42 mouse cellular contexts compared by ENCODE assay signal in genomic region chr15:89462176-89462575, GRCm38 (mm10). TPM values are rescaled to one million over a fixed set of nuclear protein-coding genes. Genes with fewer than 3 reads are reported as not detected.
"Had no signal": no experiment of that assay in that cellular context is flagged by ENCODE, and none has a peak within 500 bp of the region (broad histone marks: within the 10 kb centered on the region; RNA-seq: fewer than 3 reads in every experiment).

No protein-coding gene starts in this region.

- H3K4me3 ChIP-seq: limb, embryonic 10.5 days; limb, embryonic 12.5 days; limb, embryonic 13.5 days; limb, embryonic 15.5 days; liver, embryonic 12.5 days; liver, embryonic 13.5 days; liver, embryonic 15.5 days; lung, embryonic 15.5 days; megakaryocyte, embryonic 14.5 days; midbrain, embryonic 10.5 days; midbrain, embryonic 12.5 days; midbrain, embryonic 13.5 days; midbrain, embryonic 15.5 days; myocyte; neural tube, embryonic 12.5 days; neural tube, embryonic 13.5 days had no signal

- H3K4me1 ChIP-seq: limb, embryonic 12.5 days; limb, embryonic 13.5 days; limb, embryonic 15.5 days; liver, embryonic 12.5 days; liver, embryonic 13.5 days; liver, embryonic 15.5 days; lung, embryonic 15.5 days; neural tube, embryonic 12.5 days had no signal

- H3K27ac ChIP-seq: limb, embryonic 10.5 days; limb, embryonic 12.5 days; limb, embryonic 13.5 days; limb, embryonic 15.5 days; liver, embryonic 12.5 days; liver, embryonic 13.5 days; liver, embryonic 14.5 days; liver, embryonic 15.5 days; lung, embryonic 15.5 days; macrophage; midbrain, embryonic 10.5 days; midbrain, embryonic 12.5 days; midbrain, embryonic 13.5 days; midbrain, embryonic 15.5 days; neural tube, embryonic 12.5 days; neural tube, embryonic 13.5 days had no signal

- H3K36me3 ChIP-seq: limb, embryonic 10.5 days; limb, embryonic 12.5 days; limb, embryonic 13.5 days; limb, embryonic 15.5 days; liver, embryonic 12.5 days; liver, embryonic 13.5 days; liver, embryonic 15.5 days; lung, embryonic 15.5 days had no signal

- H3K4me2 ChIP-seq: limb, embryonic 12.5 days; limb, embryonic 13.5 days; limb, embryonic 15.5 days; liver, embryonic 11.5 days; liver, embryonic 12.5 days; liver, embryonic 13.5 days; liver, embryonic 15.5 days; lung, embryonic 14.5 days; lung, embryonic 15.5 days; midbrain, embryonic 11.5 days; midbrain, embryonic 12.5 days; midbrain, embryonic 13.5 days; midbrain, embryonic 15.5 days; neural tube, embryonic 12.5 days; neural tube, embryonic 13.5 days had no signal

- ATAC-seq: liver, embryonic 12.5 days; liver, postnatal 0 days; lung, postnatal 0 days; midbrain, embryonic 13.5 days; midbrain, embryonic 15.5 days; midbrain, embryonic 16.5 days had no signal

- H3K9me3 ChIP-seq: limb, embryonic 10.5 days; limb, embryonic 12.5 days; limb, embryonic 13.5 days; limb, embryonic 15.5 days; liver, embryonic 12.5 days; liver, embryonic 13.5 days; liver, embryonic 15.5 days; lung, embryonic 15.5 days; megakaryocyte, embryonic 14.5 days; midbrain, embryonic 10.5 days; midbrain, embryonic 12.5 days; midbrain, embryonic 13.5 days; midbrain, embryonic 15.5 days; neural tube, embryonic 12.5 days; neural tube, embryonic 13.5 days had no signal

- H3K27me3 ChIP-seq: midbrain, embryonic 12.5 days; midbrain, embryonic 13.5 days; midbrain, embryonic 15.5 days; neural tube, embryonic 12.5 days; neural tube, embryonic 13.5 days had no signal

- H3K9ac ChIP-seq: limb, embryonic 12.5 days; limb, embryonic 13.5 days; limb, embryonic 15.5 days; liver, embryonic 12.5 days; liver, embryonic 13.5 days; liver, embryonic 14.5 days; liver, embryonic 15.5 days; liver, postnatal 0 days; lung, embryonic 14.5 days; lung, embryonic 15.5 days; midbrain, embryonic 12.5 days; midbrain, embryonic 13.5 days; midbrain, embryonic 15.5 days; neural tube, embryonic 12.5 days; neural tube, embryonic 13.5 days had no signal

- DNase-seq: left cerebral cortex, postnatal 4 days; liver; liver, embryonic 13.5 days; liver, postnatal 0 days; lung, adult 18-20 months; lung, adult 2 months; lung, embryonic 14.5 days; lung, postnatal 10 days; lung, postnatal 14 days; lung, postnatal 36 days; lung, postnatal 4 days; midbrain, embryonic 14.5 days had no signal

RNA-seq across cellular contexts. Expression of gene Mapk8ip2, which starts 8.5 kb away (rescaled TPM):
- total RNA-seq: liver, adult 2 months; megakaryocyte progenitor cell, adult 5-6 weeks; megakaryocyte, adult 5-6 weeks; megakaryocyte-erythroid progenitor cell, adult 5-6 weeks; monocyte, adult 5-6 weeks had no signal
- polyA plus RNA-seq: liver, postnatal 0 days; macrophage had no signal

RNA-seq across cellular contexts. Expression of gene Gm44502, which starts 32.7 kb away (rescaled TPM):
- total RNA-seq: left cerebral cortex, postnatal 14 days; liver, adult 2 months; megakaryocyte-erythroid progenitor cell, adult 5-6 weeks had no signal
- polyA plus RNA-seq: limb, embryonic 10.5 days; limb, embryonic 11.5 days; limb, embryonic 12.5 days; limb, embryonic 13.5 days; limb, embryonic 15.5 days; liver, embryonic 11.5 days; liver, embryonic 12.5 days; liver, embryonic 15.5 days; liver, postnatal 0 days; lung, adult 2 months; lung, embryonic 14.5 days; lung, embryonic 15.5 days; lung, embryonic 16.5 days; lung, postnatal 0 days; macrophage; midbrain, embryonic 10.5 days; midbrain, embryonic 11.5 days; midbrain, embryonic 12.5 days; midbrain, embryonic 13.5 days; midbrain, embryonic 14.5 days; midbrain, embryonic 15.5 days; midbrain, embryonic 16.5 days; midbrain, postnatal 0 days; neural tube, embryonic 12.5 days; neural tube, embryonic 13.5 days had no signal
